Mouse (Mus musculus): ENCODE results near the gene Slc25a17. TPM values are rescaled to one million over a fixed set of nuclear protein-coding genes. Genes with fewer than 3 reads are reported as not detected.

Gene Slc25a17
- polyA plus RNA-seq, 2 experiments: 25.1 to 40.0 TPM

- DNase-seq (ENCODE audit: low read depth in 3 of 3, low spot score in 3 of 3) (peak in 2 of 3 experiments; percentile 12 to 51), ATAC-seq (ENCODE audit: insufficient read depth) (no peak)
- TF ChIP-seq CTCF (IDR thresholded peaks at IDR 0.05; ENCODE audit: low read depth) (no peak), EP300 (IDR thresholded peaks at IDR 0.05; ENCODE audit: low read depth) (no peak)
- Histone ChIP-seq H3K9ac (replicated peaks) (no peak overlapping the region), H3K4me2 (ENCODE audit: low read depth) (no peak overlapping the region), H3K27me3 (ENCODE audit: control insufficient read depth, insufficient read depth, low read length) (no peaks in the 10 kb centered on the region; the same call in 1 of the 2 replicates), H3K27ac (no peak overlapping the region), H3K9me3 (ENCODE audit: control insufficient read depth, low read length) (no peaks in the 10 kb centered on the region), H3K4me3 (ENCODE audit: insufficient read depth in 1 of 2, low read depth in 2 of 2, low read length in 2 of 2) (no peak overlapping the region), H3K36me3 (replicated peaks; ENCODE audit: control insufficient read depth, insufficient read depth, low read depth) (no peaks in the 10 kb centered on the region), H3K4me1 (replicated peaks; ENCODE audit: control insufficient read depth in 2 of 2, insufficient read depth in 2 of 2, low read length in 1 of 2) (no peaks in the 10 kb centered on the region; a peak in 1 of 4 replicates)
- WGBS (ENCODE audit: insufficient replicate concordance): 21% methylated on average over 16 of the region's 16 CpGs
Observed at GRCm38 (mm10) chr15:81301193-81302070, 59.2 kb downstream of the Slc25a17 start.

GRCm38 (mm10) chr15:81300520-81301069 is 60.0 kb downstream of the Slc25a17 start:
- no peaks in the 10 kb centered on the region for H3K9me3 ChIP-seq (ENCODE audit: control insufficient read depth, low read length)
- no peak overlapping the region for H3K4me3 ChIP-seq (ENCODE audit: insufficient read depth in 1 of 2, low read depth in 2 of 2, low read length in 2 of 2)
- WGBS (ENCODE audit: insufficient replicate concordance): 76% methylated on average over 3 of the region's 3 CpGs
- H3K27me3 ChIP-seq (ENCODE audit: control insufficient read depth, insufficient read depth, low read length): no peaks in the 10 kb centered on the region; the same call in 1 of the 2 replicates
- no peak overlapping the region for H3K9ac ChIP-seq (replicated peaks)
- H3K4me2 ChIP-seq (ENCODE audit: low read depth): no peak overlapping the region
- no peak overlapping the region for H3K27ac ChIP-seq
- TF ChIP-seq CTCF (IDR thresholded peaks at IDR 0.05; ENCODE audit: low read depth) (no peak), EP300 (IDR thresholded peaks at IDR 0.05; ENCODE audit: low read depth) (no peak)
- no peak for DNase-seq (ENCODE audit: low read depth in 3 of 3, low spot score in 3 of 3)
- H3K36me3 ChIP-seq (replicated peaks; ENCODE audit: control insufficient read depth, insufficient read depth, low read depth): no peaks in the 10 kb centered on the region
- H3K4me1 ChIP-seq (replicated peaks; ENCODE audit: control insufficient read depth in 2 of 2, insufficient read depth in 2 of 2, low read length in 1 of 2): no peaks in the 10 kb centered on the region; a peak in 1 of 4 replicates
- no peak for ATAC-seq (ENCODE audit: insufficient read depth)

GRCm38 (mm10) chr15:81299549-81299948 is 61.1 kb downstream of the Slc25a17 start:
- Histone ChIP-seq H3K9ac (replicated peaks) (no peak overlapping the region), H3K4me2 (ENCODE audit: low read depth) (no peak overlapping the region), H3K4me3 (ENCODE audit: insufficient read depth in 1 of 2, low read depth in 2 of 2, low read length in 2 of 2) (no peak overlapping the region), H3K4me1 (replicated peaks; ENCODE audit: control insufficient read depth in 2 of 2, insufficient read depth in 2 of 2, low read length in 1 of 2) (peaks cover 0 to under 1% of the 10 kb centered on the region in 2 experiments; a peak in 1 of 4 replicates), H3K36me3 (replicated peaks; ENCODE audit: control insufficient read depth, insufficient read depth, low read depth) (no peaks in the 10 kb centered on the region), H3K9me3 (ENCODE audit: control insufficient read depth, low read length) (no peaks in the 10 kb centered on the region), H3K27me3 (ENCODE audit: control insufficient read depth, insufficient read depth, low read length) (no peaks in the 10 kb centered on the region; the same call in 1 of the 2 replicates), H3K27ac (no peak overlapping the region)
- no peak for DNase-seq (ENCODE audit: low read depth in 3 of 3, low spot score in 3 of 3)
- WGBS (ENCODE audit: insufficient replicate concordance): 56% methylated on average over 4 of the region's 4 CpGs
- no peak for TF ChIP-seq EP300 (IDR thresholded peaks at IDR 0.05; ENCODE audit: low read depth)
- TF ChIP-seq CTCF (IDR thresholded peaks at IDR 0.05; ENCODE audit: low read depth): no peak
- ATAC-seq (ENCODE audit: insufficient read depth): no peak

- 0 out of 4 replicates have a peak, but pooled peaks cover 0 to 2% of the 10 kb centered on the region in 2 experiments for H3K4me1 ChIP-seq (replicated peaks; ENCODE audit: control insufficient read depth in 2 of 2, insufficient read depth in 2 of 2, low read length in 1 of 2)
- H3K9me3 ChIP-seq (ENCODE audit: control insufficient read depth, low read length): no peaks in the 10 kb centered on the region
- no peak overlapping the region for H3K9ac ChIP-seq (replicated peaks)
- DNase-seq (ENCODE audit: low read depth in 3 of 3, low spot score in 3 of 3) (no peak), ATAC-seq (ENCODE audit: insufficient read depth) (no peak)
- H3K36me3 ChIP-seq (replicated peaks; ENCODE audit: control insufficient read depth, insufficient read depth, low read depth): no peaks in the 10 kb centered on the region
- no peak overlapping the region for H3K4me2 ChIP-seq (ENCODE audit: low read depth)
- no peak overlapping the region for H3K27ac ChIP-seq
- no peak for TF ChIP-seq CTCF (IDR thresholded peaks at IDR 0.05; ENCODE audit: low read depth)
- TF ChIP-seq EP300 (IDR thresholded peaks at IDR 0.05; ENCODE audit: low read depth): no peak
- WGBS (ENCODE audit: insufficient replicate concordance): 41% methylated on average over 6 of the region's 6 CpGs
- no peak overlapping the region for H3K4me3 ChIP-seq (ENCODE audit: insufficient read depth in 1 of 2, low read depth in 2 of 2, low read length in 2 of 2)
- H3K27me3 ChIP-seq (ENCODE audit: control insufficient read depth, insufficient read depth, low read length): no peaks in the 10 kb centered on the region; the same call in 1 of the 2 replicates
Observed at GRCm38 (mm10) chr15:81298213-81298612, 62.4 kb downstream of the Slc25a17 start.

GRCm38 (mm10) chr15:81297543-81297942 is 63.1 kb downstream of the Slc25a17 start:
- no peak overlapping the region for H3K27ac ChIP-seq
- DNase-seq (ENCODE audit: low read depth in 3 of 3, low spot score in 3 of 3) (no peak), ATAC-seq (ENCODE audit: insufficient read depth) (no peak)
- 67% methylated on average over 3 of the region's 3 CpGs for whole genome bisulfite sequencing (ENCODE audit: insufficient replicate concordance)
- 0 out of 4 replicates have a peak, but pooled peaks cover 0 to 2% of the 10 kb centered on the region in 2 experiments for H3K4me1 ChIP-seq (replicated peaks; ENCODE audit: control insufficient read depth in 2 of 2, insufficient read depth in 2 of 2, low read length in 1 of 2)
- H3K27me3 ChIP-seq (ENCODE audit: control insufficient read depth, insufficient read depth, low read length): no peaks in the 10 kb centered on the region; the same call in 1 of the 2 replicates
- TF ChIP-seq EP300 (IDR thresholded peaks at IDR 0.05; ENCODE audit: low read depth): no peak
- TF ChIP-seq CTCF (IDR thresholded peaks at IDR 0.05; ENCODE audit: low read depth): no peak
- no peak overlapping the region for H3K9ac ChIP-seq (replicated peaks)
- H3K4me3 ChIP-seq (ENCODE audit: insufficient read depth in 1 of 2, low read depth in 2 of 2, low read length in 2 of 2): no peak overlapping the region
- H3K9me3 ChIP-seq (ENCODE audit: control insufficient read depth, low read length): no peaks in the 10 kb centered on the region
- no peaks in the 10 kb centered on the region for H3K36me3 ChIP-seq (replicated peaks; ENCODE audit: control insufficient read depth, insufficient read depth, low read depth)
- H3K4me2 ChIP-seq (ENCODE audit: low read depth): no peak overlapping the region
